Mouse (Mus musculus) olfactory bulb, adult 2 months (tissue): ENCODE measurements around the gene Pdrg1.

ENCODE experiments used
- CTCF ChIP-seq: fragments of 200-500 bp; IDR thresholded peaks from 2 replicates; pipeline ENCODE4 v1.5.1; 2012; ENCODE audit warnings: low read depth, mild to moderate bottlenecking, low read length, moderate library complexity; ENCODE audit not compliant: insufficient read depth
- POLR2A ChIP-seq: fragments of 200-500 bp; IDR thresholded peaks from 2 replicates; pipeline ENCODE4 v1.6.1; 2012; ENCODE audit warnings: mild to moderate bottlenecking, low read depth, low read length, moderate library complexity; ENCODE audit not compliant: insufficient read depth

DNA sequence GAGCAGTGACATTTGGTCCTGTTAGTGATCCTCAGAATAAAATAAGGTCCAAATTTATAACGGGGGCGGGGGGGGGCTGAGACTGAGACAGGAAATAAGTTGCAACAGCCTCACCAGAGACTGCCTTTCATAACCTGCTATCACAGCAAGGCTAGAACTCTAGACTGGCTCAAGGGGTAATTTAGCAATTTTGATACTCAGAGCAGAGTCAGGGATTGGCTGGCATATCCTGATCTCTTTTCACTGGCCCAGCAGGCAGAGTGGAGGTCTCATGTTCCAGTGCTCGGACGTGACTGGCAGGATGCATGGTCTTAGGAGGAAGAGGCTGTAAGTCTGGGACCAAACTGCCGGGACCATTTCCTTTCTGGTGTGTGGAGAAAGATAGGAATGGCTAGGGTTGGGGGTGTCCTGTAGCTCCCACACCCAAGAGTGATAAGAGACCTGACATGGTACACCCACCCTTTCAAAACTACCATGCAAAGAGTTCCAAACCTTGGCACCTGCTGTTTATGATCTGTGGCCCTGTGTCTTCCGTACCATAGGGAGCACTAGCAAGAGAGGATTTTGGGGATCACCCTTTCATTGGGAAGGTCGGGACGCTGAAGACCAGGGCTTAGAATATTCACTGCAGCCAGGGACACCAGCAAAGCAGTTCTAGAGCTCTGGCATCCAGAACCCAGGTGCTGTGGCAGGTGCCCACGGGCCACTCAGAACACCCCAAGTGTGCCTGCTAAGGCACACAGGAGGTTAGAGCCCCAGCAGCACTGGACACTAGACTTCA, 49.2 kb upstream of the Pdrg1 start:
- TF ChIP-seq CTCF = no peak
- no peak for TF ChIP-seq POLR2A
